Mouse (Mus musculus) bone marrow macrophage, adult 2 months (primary cell): ENCODE data around the gene 1700013G24Rik.

Experiments used
- CTCF ChIP-seq: IDR thresholded peaks from 2 replicates; pipeline ENCODE4 v1.5.1; 2012; ENCODE audit warnings: low read depth, mild to moderate bottlenecking, low read length, moderate library complexity
- POLR2A ChIP-seq: IDR thresholded peaks from 2 replicates; pipeline ENCODE4 v1.6.1; 2012; ENCODE audit warnings: mild to moderate bottlenecking, low read depth, low read length, borderline replicate concordance

- TF ChIP-seq CTCF (no peak), POLR2A (no peak)
These were observed 34.4 kb downstream of the 1700013G24Rik start for GRCm38 (mm10) chr4:137487286-137488000.
